13 mouse cellular contexts compared by ENCODE assay signal in the genomic region with DNA sequence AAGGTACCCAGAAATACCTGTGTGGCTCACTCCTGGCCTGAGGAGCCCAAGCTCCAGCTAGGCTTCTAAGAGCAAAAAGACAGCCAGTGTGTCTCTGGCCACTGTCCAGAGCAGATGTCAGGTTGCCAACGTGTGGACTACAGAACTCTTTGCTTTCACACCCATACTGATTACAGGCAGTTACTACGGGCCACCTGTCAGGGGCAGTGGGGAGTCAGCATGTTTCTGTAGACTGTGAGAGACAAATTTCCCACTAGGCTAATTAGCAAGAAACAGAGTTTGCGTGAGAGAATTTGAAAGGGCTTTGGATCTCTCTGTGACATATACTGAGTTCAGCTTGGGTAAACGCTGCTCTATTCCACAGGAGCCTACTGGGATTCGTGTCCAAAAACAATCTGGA.
A peak's percentile ranks its signal among the peaks of the same experiment; 100 is the strongest.
DNase-seq lines count a peak whose midpoint lies in the region; ATAC-seq and TF ChIP-seq lines count a peak whose summit lies in the region.
"Had no signal": no experiment of that assay in that cellular context is flagged by ENCODE, and none has a peak within 500 bp of the region (broad histone marks: within the 10 kb centered on the region; RNA-seq: fewer than 3 reads in every experiment).

No protein-coding gene starts in this region.

- H3K4me3 ChIP-seq in forebrain, embryonic 13.5 days: no peak overlapping the region
- H3K4me3 ChIP-seq in forebrain, embryonic 11.5 days (ENCODE audit: low read depth, low read length): no peak overlapping the region
- no peak overlapping the region for H3K4me3 ChIP-seq in layer of hippocampus, adult 2 months
- H3K4me3 ChIP-seq: midbrain, embryonic 10.5 days; neural tube, embryonic 15.5 days had no signal

- no peak overlapping the region for H3K27ac ChIP-seq in forebrain, embryonic 13.5 days
- H3K27ac ChIP-seq in forebrain, embryonic 11.5 days (ENCODE audit: low read depth, low read length): no peak overlapping the region
- no peak overlapping the region for H3K27ac ChIP-seq in layer of hippocampus, adult 2 months
- H3K27ac ChIP-seq: midbrain, embryonic 10.5 days; neural tube, embryonic 15.5 days had no signal

- DNase-seq in forebrain, embryonic 11.5 days (ENCODE audit: low spot score): no peak
- DNase-seq in layer of hippocampus, adult 2 months (ENCODE audit: low spot score in 2 of 2): no peak
- DNase-seq in layer of hippocampus, adult 9-10 months (ENCODE audit: low spot score): no peak
- peak; percentile 83 for DNase-seq in brain, adult 2 months (ENCODE audit: low read depth, low spot score)
- peak; percentile 77 to 80 for DNase-seq in cerebellum, postnatal 36 days
- no peak for DNase-seq in thymus, adult 18-20 months
- no peak for DNase-seq in spleen, postnatal 14 days (ENCODE audit: low spot score in 2 of 2)
- DNase-seq: kidney, adult 18-20 months; layer of hippocampus, postnatal 36 days had no signal

- H3K9ac ChIP-seq in forebrain, embryonic 13.5 days: no peak overlapping the region
- no peak overlapping the region for H3K9ac ChIP-seq in forebrain, embryonic 11.5 days (ENCODE audit: low read length)
- H3K9ac ChIP-seq: neural tube, embryonic 15.5 days had no signal

- H3K27me3 ChIP-seq in forebrain, embryonic 13.5 days: no peaks in the 10 kb centered on the region
- no peaks in the 10 kb centered on the region for H3K27me3 ChIP-seq in forebrain, embryonic 11.5 days (ENCODE audit: control insufficient read depth, insufficient read depth, low read length)
- H3K27me3 ChIP-seq: neural tube, embryonic 15.5 days had no signal

- H3K36me3 ChIP-seq in forebrain, embryonic 13.5 days (ENCODE audit: poor library complexity, severe bottlenecking): no peaks in the 10 kb centered on the region
- H3K36me3 ChIP-seq in forebrain, embryonic 11.5 days (ENCODE audit: control insufficient read depth, insufficient read depth, low read length): no peaks in the 10 kb centered on the region
- H3K36me3 ChIP-seq: midbrain, embryonic 10.5 days had no signal

- peak; percentile 69 for ATAC-seq in forebrain, embryonic 13.5 days
- no peak for ATAC-seq in forebrain, embryonic 11.5 days (replicated peaks; ENCODE audit: low FRiP score)
- ATAC-seq: Patski had no signal

- peaks cover 10% of the 10 kb centered on the region; the same call in 1 of the 2 replicates for H3K4me1 ChIP-seq in forebrain, embryonic 13.5 days
- H3K4me1 ChIP-seq in forebrain, embryonic 11.5 days (replicated peaks; ENCODE audit: control insufficient read depth, insufficient read depth, low read length): no peaks in the 10 kb centered on the region

- peak; percentile 66 for TF ChIP-seq CTCF in layer of hippocampus, adult 2 months (conservative IDR thresholded peaks at IDR 0.05)

- H3K4me2 ChIP-seq in forebrain, embryonic 13.5 days: no peak overlapping the region
- H3K4me2 ChIP-seq in forebrain, embryonic 11.5 days (ENCODE audit: low read depth, low read length, severe bottlenecking): no peak overlapping the region
- H3K4me2 ChIP-seq: neural tube, embryonic 15.5 days had no signal

- WGBS in forebrain, embryonic 13.5 days: 48% methylated on average over 5 of the region's 5 CpGs
- 67% methylated on average over 5 of the region's 5 CpGs for WGBS in forebrain, embryonic 11.5 days

- no peaks in the 10 kb centered on the region for H3K9me3 ChIP-seq in forebrain, embryonic 13.5 days (replicated peaks)
- H3K9me3 ChIP-seq in forebrain, embryonic 11.5 days (ENCODE audit: control insufficient read depth, low read length): no peaks in the 10 kb centered on the region
- H3K9me3 ChIP-seq: midbrain, embryonic 10.5 days; neural tube, embryonic 15.5 days had no signal

Comparison
In these comparisons a context has a peak if more than half of its experiments do, and no peak if none do; other contexts are left out.
1. DNase-seq: peak in brain, adult 2 months (single experiment) and cerebellum, postnatal 36 days (2 of 2); none in forebrain, embryonic 11.5 days (single experiment), layer of hippocampus, adult 2 months (0 of 2), layer of hippocampus, adult 9-10 months (single experiment), thymus, adult 18-20 months (0 of 2) and spleen, postnatal 14 days (0 of 2).